Mouse (Mus musculus): Measurements from ENCODE around the gene Pvr.
A peak's percentile ranks its signal among the peaks of the same experiment; 100 is the strongest.

The Pvr gene

GRCm38 (mm10) chr7:19920506-19921261 lies at the start of gene Pvr:
Pvr (minus strand) TSS chr7:19921160.
- TF ChIP-seq GATA4 (IDR thresholded peaks at IDR 0.05; ENCODE audit: insufficient replicate concordance, low read length) = peak; percentile 96; the same call in 1 of the 2 replicates

GRCm38 (mm10) chr7:19970196-19970595 lies 49.2 kb upstream of the Pvr start:
- TF ChIP-seq GATA4 (IDR thresholded peaks at IDR 0.05; ENCODE audit: insufficient replicate concordance, low read length) = no peak

- no peak for TF ChIP-seq GATA4 (IDR thresholded peaks at IDR 0.05; ENCODE audit: insufficient replicate concordance, low read length)
Measured at GRCm38 (mm10) chr7:19969541-19970090, 48.7 kb upstream of the Pvr start.

GRCm38 (mm10) chr7:19969106-19969505 lies 48.1 kb upstream of the Pvr start:
- TF ChIP-seq GATA4 (IDR thresholded peaks at IDR 0.05; ENCODE audit: insufficient replicate concordance, low read length) = no peak

GRCm38 (mm10) chr7:19964985-19965579 lies 44.1 kb upstream of the Pvr start, which contains the start of gene Ceacam20:
Ceacam20 (plus strand) TSS chr7:19965412.
- TF ChIP-seq GATA4 (IDR thresholded peaks at IDR 0.05; ENCODE audit: insufficient replicate concordance, low read length) = no peak

- TF ChIP-seq GATA4 (IDR thresholded peaks at IDR 0.05; ENCODE audit: insufficient replicate concordance, low read length) = no peak
Measured at GRCm38 (mm10) chr7:19962423-19962822, 41.5 kb upstream of the Pvr start.

- TF ChIP-seq GATA4 (IDR thresholded peaks at IDR 0.05; ENCODE audit: insufficient replicate concordance, low read length) = peak; percentile 76; the same call in 1 of the 2 replicates
Measured at GRCm38 (mm10) chr7:19956341-19956781, 35.4 kb upstream of the Pvr start.

GRCm38 (mm10) chr7:19955861-19956260 lies 34.9 kb upstream of the Pvr start:
- no peak for TF ChIP-seq GATA4 (IDR thresholded peaks at IDR 0.05; ENCODE audit: insufficient replicate concordance, low read length)

- TF ChIP-seq GATA4 (IDR thresholded peaks at IDR 0.05; ENCODE audit: insufficient replicate concordance, low read length) = no peak
Measured at GRCm38 (mm10) chr7:19953054-19953453, 32.1 kb upstream of the Pvr start.

GRCm38 (mm10) chr7:19952320-19952986 lies 31.5 kb upstream of the Pvr start:
- TF ChIP-seq GATA4 (IDR thresholded peaks at IDR 0.05; ENCODE audit: insufficient replicate concordance, low read length) = no peak

- peak; percentile 64; the same call in 1 of the 2 replicates for TF ChIP-seq GATA4 (IDR thresholded peaks at IDR 0.05; ENCODE audit: insufficient replicate concordance, low read length)
Measured at GRCm38 (mm10) chr7:19950589-19950988, 29.6 kb upstream of the Pvr start, which contains the start of gene Igsf23. Igsf23 (minus strand) TSS chr7:19950756.

- no peak for TF ChIP-seq GATA4 (IDR thresholded peaks at IDR 0.05; ENCODE audit: insufficient replicate concordance, low read length)
Measured at GRCm38 (mm10) chr7:19949996-19950395, 29.0 kb upstream of the Pvr start.

GRCm38 (mm10) chr7:19948956-19949355 lies 28.0 kb upstream of the Pvr start:
- no peak for TF ChIP-seq GATA4 (IDR thresholded peaks at IDR 0.05; ENCODE audit: insufficient replicate concordance, low read length)

GRCm38 (mm10) chr7:19945821-19946515 lies 25.0 kb upstream of the Pvr start:
- no peak for TF ChIP-seq GATA4 (IDR thresholded peaks at IDR 0.05; ENCODE audit: insufficient replicate concordance, low read length)

- TF ChIP-seq GATA4 (IDR thresholded peaks at IDR 0.05; ENCODE audit: insufficient replicate concordance, low read length) = no peak
Measured at GRCm38 (mm10) chr7:19945201-19945600, 24.2 kb upstream of the Pvr start.

All from liver, adult (tissue).